Mouse (Mus musculus) myocyte (in vitro differentiated cells): Measurements from ENCODE around the gene Crip1. TPM values are rescaled to one million over a fixed set of nuclear protein-coding genes. Genes with fewer than 3 reads are reported as not detected.

Experiments used
- H3K27me3 ChIP-seq: one replicate; pipeline ENCODE4 v1.6.1; 2011; ENCODE audit not compliant: control insufficient read depth, insufficient read depth, insufficient read length
- H3K36me3 ChIP-seq: one replicate; pipeline ENCODE4 v1.6.1; 2011; ENCODE audit not compliant: control insufficient read depth, insufficient read depth
- H3K4me2 ChIP-seq: one replicate; pipeline ENCODE4 v1.6.1; 2011; ENCODE audit warnings: low read depth, control low read depth
- H3K4me3 ChIP-seq: one replicate; pipeline ENCODE4 v1.5.1; 2011; ENCODE audit warnings: mild to moderate bottlenecking, control low read depth, moderate library complexity
- H3K79me2 ChIP-seq: one replicate; pipeline ENCODE4 v1.6.1; 2011; ENCODE audit not compliant: control insufficient read depth, insufficient read depth
- H3ac ChIP-seq: one replicate; pipeline ENCODE4 v1.6.1; 2011; ENCODE audit not compliant: control insufficient read depth, insufficient read length
- CEBPB ChIP-seq: IDR thresholded peaks from 2 replicates; pipeline ENCODE4 v1.6.1; 2011; ENCODE audit warnings: mild to moderate bottlenecking, moderate library complexity; ENCODE audit not compliant: poor library complexity, insufficient read depth, severe bottlenecking
- E2F4 ChIP-seq: IDR thresholded peaks from one replicate; pipeline ENCODE4 v1.6.1; 2011; ENCODE audit warnings: mild to moderate bottlenecking, control low read depth, moderate library complexity; ENCODE audit not compliant: insufficient read depth
- MAX ChIP-seq: IDR thresholded peaks from one replicate; pipeline ENCODE4 v1.6.1; 2011; ENCODE audit warnings: low read depth, mild to moderate bottlenecking, control low read depth
- MYOD1 ChIP-seq, 3 experiments: IDR thresholded peaks; one replicate each; pipeline ENCODE4 v1.6.1; 2011; ENCODE audit warnings: control low read depth in 2 of 3, low read depth in 2 of 3, mild to moderate bottlenecking in 2 of 3, moderate library complexity in 1 of 3; ENCODE audit not compliant: insufficient read length in 2 of 3, control insufficient read depth in 1 of 3
- MYOG ChIP-seq, 3 experiments: IDR thresholded peaks; one replicate each; pipeline ENCODE4 v1.6.1; 2011; ENCODE audit warnings: control low read depth in 2 of 3, low read depth in 2 of 3, mild to moderate bottlenecking in 2 of 3; ENCODE audit not compliant: insufficient read length in 2 of 3, control insufficient read depth in 1 of 3, insufficient read depth in 1 of 3
- POLR2A ChIP-seq: IDR thresholded peaks from one replicate; pipeline ENCODE4 v1.6.1; 2011; ENCODE audit warnings: low read depth, mild to moderate bottlenecking, control low read depth, moderate library complexity; ENCODE audit not compliant: insufficient read length
- POLR2AphosphoS2 ChIP-seq: IDR thresholded peaks from one replicate; pipeline ENCODE4 v1.6.1; 2011; ENCODE audit warnings: low read depth, control low read depth; ENCODE audit not compliant: insufficient read length
- REST ChIP-seq: IDR thresholded peaks from one replicate; pipeline ENCODE4 v1.6.1; 2011; ENCODE audit warnings: mild to moderate bottlenecking, control low read depth, moderate library complexity; ENCODE audit not compliant: insufficient read depth, insufficient read length
- SRF ChIP-seq: IDR thresholded peaks from one replicate; pipeline ENCODE4 v1.6.1; 2011; ENCODE audit warnings: low read depth; ENCODE audit not compliant: control insufficient read depth, insufficient read length
- TCF12 ChIP-seq: IDR thresholded peaks from one replicate; pipeline ENCODE4 v1.6.1; 2011; ENCODE audit warnings: mild to moderate bottlenecking, control low read depth; ENCODE audit not compliant: poor library complexity, insufficient read depth, severe bottlenecking
- TCF3 ChIP-seq: IDR thresholded peaks from one replicate; pipeline ENCODE4 v1.6.1; 2011; ENCODE audit warnings: low read depth, control low read depth; ENCODE audit not compliant: insufficient read length
- USF1 ChIP-seq: IDR thresholded peaks from one replicate; pipeline ENCODE4 v1.6.1; 2011; ENCODE audit warnings: low read depth, mild to moderate bottlenecking, control low read depth, moderate library complexity
- polyA plus RNA-seq: library from polyadenylated mRNA; unstranded; fragments of >200 nt; fragmentation: generic; extraction: Trizol; gene quantifications from one replicate; pipeline ENCODE4 v1.2.1, GENCODE M21; 2012; ENCODE audit warnings: missing spikeins

Crip1 gene
- polyA plus RNA-seq, 1 experiment, result 1,677 TPM

GRCm38 (mm10) chr12:113106386-113106785 lies 39.7 kb upstream of the Crip1 start:
- Histone ChIP-seq H3K4me3 (no peak overlapping the region), H3ac (no peak overlapping the region), H3K4me2 (peak overlapping the region; percentile 35), H3K36me3 (no peaks in the 10 kb centered on the region), H3K79me2 (peaks cover 89% of the 10 kb centered on the region), H3K27me3 (no peaks in the 10 kb centered on the region)
- no peak for TF ChIP-seq MAX
- no peak for TF ChIP-seq POLR2A
- TF ChIP-seq TCF12, result no peak

- peaks cover 87% of the 10 kb centered on the region for H3K79me2 ChIP-seq
- no peak for TF ChIP-seq SRF
- no peak for TF ChIP-seq MAX
- no peak for TF ChIP-seq USF1
- no peak for TF ChIP-seq POLR2AphosphoS2
- no peak for TF ChIP-seq MYOD1 (IDR thresholded peaks at IDR 0.05; ENCODE audit: control insufficient read depth in 1 of 3, insufficient read length in 2 of 3, low read depth in 2 of 3)
- no peak for TF ChIP-seq TCF12
- no peak for TF ChIP-seq E2F4
- TF ChIP-seq POLR2A, result no peak
- TF ChIP-seq MYOG (IDR thresholded peaks at IDR 0.05; ENCODE audit: control insufficient read depth in 1 of 3, insufficient read depth in 1 of 3, insufficient read length in 2 of 3, low read depth in 2 of 3), result no peak
- TF ChIP-seq REST, result no peak
- H3K36me3 ChIP-seq, result peaks cover 8% of the 10 kb centered on the region
- H3K4me2 ChIP-seq, result no peak overlapping the region
- H3ac ChIP-seq, result no peak overlapping the region
- H3K27me3 ChIP-seq, result no peaks in the 10 kb centered on the region
- no peak overlapping the region for H3K4me3 ChIP-seq
Measured at GRCm38 (mm10) chr12:113107431-113108124, 38.5 kb upstream of the Crip1 start.

- Histone ChIP-seq H3K27me3 (no peaks in the 10 kb centered on the region), H3ac (no peak overlapping the region), H3K79me2 (peaks cover 78% of the 10 kb centered on the region), H3K4me2 (no peak overlapping the region), H3K4me3 (no peak overlapping the region), H3K36me3 (peaks cover 12% of the 10 kb centered on the region)
- no peak for TF ChIP-seq POLR2AphosphoS2
- TF ChIP-seq CEBPB, result no peak
- TF ChIP-seq TCF3, result no peak
- TF ChIP-seq MYOD1 (IDR thresholded peaks at IDR 0.05; ENCODE audit: control insufficient read depth in 1 of 3, insufficient read length in 2 of 3, low read depth in 2 of 3), result no peak
- no peak for TF ChIP-seq USF1
- TF ChIP-seq REST, result no peak
- no peak for TF ChIP-seq E2F4
- TF ChIP-seq POLR2A, result no peak
- TF ChIP-seq SRF, result no peak
- TF ChIP-seq TCF12, result no peak
Measured at GRCm38 (mm10) chr12:113108528-113109283, 37.4 kb upstream of the Crip1 start.

- TF ChIP-seq TCF12 (no peak), USF1 (no peak), MAX (no peak), SRF (no peak), MYOD1 (IDR thresholded peaks at IDR 0.05; ENCODE audit: control insufficient read depth in 1 of 3, insufficient read length in 2 of 3, low read depth in 2 of 3) (no peak), POLR2A (no peak), POLR2AphosphoS2 (no peak)
- Histone ChIP-seq H3K36me3 (peaks cover 19% of the 10 kb centered on the region), H3K27me3 (no peaks in the 10 kb centered on the region), H3K4me2 (no peak overlapping the region), H3ac (no peak overlapping the region), H3K4me3 (no peak overlapping the region), H3K79me2 (peaks cover 67% of the 10 kb centered on the region)
Measured at GRCm38 (mm10) chr12:113109801-113110200, 36.3 kb upstream of the Crip1 start.

GRCm38 (mm10) chr12:113114141-113114540 lies 32.0 kb upstream of the Crip1 start:
- Histone ChIP-seq H3K79me2 (peaks cover 25% of the 10 kb centered on the region), H3K4me3 (no peak overlapping the region), H3ac (no peak overlapping the region), H3K4me2 (no peak overlapping the region), H3K36me3 (peaks cover 26% of the 10 kb centered on the region), H3K27me3 (no peaks in the 10 kb centered on the region)
- TF ChIP-seq TCF3, result no peak
- no peak for TF ChIP-seq USF1
- no peak for TF ChIP-seq SRF
- no peak for TF ChIP-seq MYOG (IDR thresholded peaks at IDR 0.05; ENCODE audit: control insufficient read depth in 1 of 3, insufficient read depth in 1 of 3, insufficient read length in 2 of 3, low read depth in 2 of 3)
